Mouse (Mus musculus) olfactory bulb, adult 2 months (tissue): ENCODE data around the gene Gm884. TPM values are rescaled to one million over a fixed set of nuclear protein-coding genes. Genes with fewer than 3 reads are reported as not detected.
"Not testable (repeated sequence)": the region's sequence is repeated elsewhere in the genome, so short reads cannot be mapped to it uniquely, and the experiment has no call there.

Source experiments
- H3K27ac ChIP-seq: fragments of 200-500 bp; 2 replicates; pipeline ENCODE4 v1.5.1; 2012; ENCODE audit warnings: low read depth, low read length; ENCODE audit not compliant: insufficient read depth
- H3K4me1 ChIP-seq: fragments of 200-500 bp; 2 replicates; pipeline ENCODE4 v1.6.1; 2012; ENCODE audit warnings: low read length; ENCODE audit not compliant: control insufficient read depth, insufficient read depth
- H3K4me3 ChIP-seq: fragments of 200-500 bp; 2 replicates; pipeline ENCODE4 v1.5.1; 2012; ENCODE audit warnings: mild to moderate bottlenecking, low read depth, low read length, moderate library complexity; ENCODE audit not compliant: insufficient read depth
- CTCF ChIP-seq: fragments of 200-500 bp; IDR thresholded peaks from 2 replicates; pipeline ENCODE4 v1.5.1; 2012; ENCODE audit warnings: low read depth, mild to moderate bottlenecking, low read length, moderate library complexity; ENCODE audit not compliant: insufficient read depth
- POLR2A ChIP-seq: fragments of 200-500 bp; IDR thresholded peaks from 2 replicates; pipeline ENCODE4 v1.6.1; 2012; ENCODE audit warnings: mild to moderate bottlenecking, low read depth, low read length, moderate library complexity; ENCODE audit not compliant: insufficient read depth
- WGBS: fragments of 180-500 bp; shearing (Covaris S2); methylation state at CpG from one replicate; pipeline ENCODE4 v1.1.7; 2018; 5-methylcytosine and 5-hydroxymethylcytosine counted together
- polyA plus RNA-seq: library from polyadenylated mRNA; stranded (reverse); fragments of >200 nt; gene quantifications from 2 replicates; pipeline ENCODE4 v1.2.4, GENCODE M21; 2012; ENCODE audit warnings: low replicate concordance; ENCODE audit not compliant: missing spikeins, insufficient read depth, insufficient read length

Gm884 gene
- polyA plus RNA-seq, 1 experiment = not detected

DNA sequence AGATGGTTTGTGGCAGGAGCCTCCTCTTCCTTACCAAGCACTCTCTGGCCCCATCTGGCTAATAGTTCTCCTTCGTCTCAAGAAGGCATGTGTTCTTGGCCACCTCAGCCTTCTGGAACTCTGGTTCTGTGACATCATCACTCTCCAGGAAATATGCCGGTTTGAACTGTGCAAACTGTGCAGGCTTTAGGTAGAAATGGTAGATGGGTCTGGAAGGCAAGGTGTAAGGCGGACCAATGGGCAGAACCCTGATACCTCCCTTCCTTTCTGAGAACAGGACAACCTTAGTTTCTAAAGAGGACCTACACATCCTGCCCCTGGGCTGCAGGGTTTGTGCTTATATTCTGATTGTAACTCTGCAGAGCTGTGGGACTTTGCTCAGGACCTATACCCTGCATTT, 17.9 kb upstream of the Gm884 start, which contains the start of gene Lyzl6:
Gene Lyzl6 (minus strand): TSS at position 101 of the 400 bp plus-strand sequence.
- no peak for TF ChIP-seq POLR2A
- TF ChIP-seq CTCF = no peak
- Histone ChIP-seq H3K27ac (no peak within 1 kb of the TSS), H3K4me1 (peaks cover 21% of the 10 kb centered on the region), H3K4me3 (no peak within 1 kb of the TSS)
- 85% methylated on average over 3 of the region's 3 CpGs for WGBS

GRCm38 (mm10) chr11:103636261-103636660, 15.3 kb upstream of the Gm884 start:
- Histone ChIP-seq H3K4me3 (no peak overlapping the region), H3K4me1 (peaks cover 3% of the 10 kb centered on the region; the same call in 1 of the 2 replicates), H3K27ac (no peak overlapping the region)
- TF ChIP-seq POLR2A (no peak), CTCF (no peak)
- WGBS = 91% methylated on average over 6 of the region's 6 CpGs

GRCm38 (mm10) chr11:103635481-103635880, 14.5 kb upstream of the Gm884 start:
- no peak for TF ChIP-seq CTCF
- no peak for TF ChIP-seq POLR2A
- no peak overlapping the region for H3K27ac ChIP-seq
- peaks cover 3% of the 10 kb centered on the region; the same call in 1 of the 2 replicates for H3K4me1 ChIP-seq
- WGBS = 65% methylated on average over 3 of the region's 3 CpGs
- H3K4me3 ChIP-seq = no peak overlapping the region

- no peak for TF ChIP-seq CTCF
- no peak for TF ChIP-seq POLR2A
- WGBS = 86% methylated on average over 7 of the region's 7 CpGs
- H3K27ac ChIP-seq = no peak overlapping the region
- peaks cover 1% of the 10 kb centered on the region; the same call in 1 of the 2 replicates for H3K4me1 ChIP-seq
- no peak overlapping the region for H3K4me3 ChIP-seq
Observed at GRCm38 (mm10) chr11:103634806-103635205, 13.9 kb upstream of the Gm884 start.

GRCm38 (mm10) chr11:103627453-103627852, 6.5 kb upstream of the Gm884 start:
- Histone ChIP-seq H3K4me3 (no peak overlapping the region), H3K4me1 (no peaks in the 10 kb centered on the region), H3K27ac (no peak overlapping the region)
- 83% methylated on average over 23 of the region's 23 CpGs for WGBS
- TF ChIP-seq CTCF (no peak), POLR2A (no peak)

GRCm38 (mm10) chr11:103610772-103611171, 10.2 kb downstream of the Gm884 start:
- WGBS = 93% methylated on average over 2 of the region's 2 CpGs
- H3K4me3 ChIP-seq = no peak overlapping the region
- H3K4me1 ChIP-seq = no peaks in the 10 kb centered on the region
- TF ChIP-seq POLR2A = no peak
- no peak for TF ChIP-seq CTCF
- H3K27ac ChIP-seq = no peak overlapping the region

DNA sequence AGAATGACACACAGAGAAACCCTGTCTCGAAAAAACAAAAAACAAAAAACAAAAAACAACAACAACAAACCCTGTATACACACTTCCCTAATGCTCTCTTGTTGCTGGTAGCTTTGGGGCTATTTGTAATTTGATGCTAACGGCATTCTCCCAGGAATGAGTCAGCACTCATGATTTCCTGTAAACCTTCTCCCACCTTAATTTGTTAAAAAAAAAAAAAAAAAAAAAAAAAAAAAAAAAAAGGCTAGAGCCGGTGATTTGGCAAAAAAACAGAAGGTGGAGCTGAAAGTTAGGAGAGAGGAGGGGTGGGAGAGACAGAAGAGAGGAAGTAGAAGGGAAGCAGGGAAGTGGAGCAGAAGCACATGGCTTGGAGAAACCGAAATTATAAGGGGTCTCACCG, 14.3 kb downstream of the Gm884 start:
- WGBS = 54% methylated on average over 5 of the region's 5 CpGs
- H3K27ac ChIP-seq = no peak overlapping the region

DNA sequence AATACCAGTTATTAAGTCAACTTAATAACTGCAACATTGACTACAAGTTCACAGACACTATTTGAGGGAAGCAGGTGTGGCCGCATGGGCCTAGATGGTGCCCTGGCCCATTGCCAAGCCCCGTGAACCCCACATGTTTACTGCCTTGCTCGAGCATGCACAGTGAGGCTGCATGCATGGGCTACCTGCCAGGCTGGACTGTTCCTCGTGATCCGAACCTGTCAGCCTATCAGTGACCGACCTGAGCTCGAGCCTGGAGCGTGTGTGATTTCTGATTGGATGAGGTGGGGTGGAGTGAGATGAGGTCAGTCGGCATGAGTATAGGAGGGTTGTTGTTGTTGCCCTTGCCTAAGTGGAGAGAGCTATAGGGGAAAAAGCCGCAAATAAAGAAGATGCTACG, 42.6 kb downstream of the Gm884 start:
- Histone ChIP-seq H3K4me3 (no peak overlapping the region), H3K4me1 (no peaks in the 10 kb centered on the region), H3K27ac (no peak overlapping the region)
- no peak for TF ChIP-seq POLR2A
- TF ChIP-seq CTCF = no peak
- 89% methylated on average over 11 of the region's 11 CpGs for WGBS

More for the DNA sequence above, 14.3 kb downstream of the Gm884 start:
- TF ChIP-seq POLR2A (no peak), CTCF (no peak)
- H3K4me3 ChIP-seq = no peak overlapping the region
- H3K4me1 ChIP-seq = no peaks in the 10 kb centered on the region

- Histone ChIP-seq H3K4me1 (no peaks in the 10 kb centered on the region), H3K4me3 (no peak overlapping the region), H3K27ac (no peak overlapping the region)
- WGBS = 82% methylated on average over 2 of the region's 2 CpGs
- no peak for TF ChIP-seq CTCF
Observed at GRCm38 (mm10) chr11:103556021-103556420, 64.9 kb downstream of the Gm884 start.

DNA sequence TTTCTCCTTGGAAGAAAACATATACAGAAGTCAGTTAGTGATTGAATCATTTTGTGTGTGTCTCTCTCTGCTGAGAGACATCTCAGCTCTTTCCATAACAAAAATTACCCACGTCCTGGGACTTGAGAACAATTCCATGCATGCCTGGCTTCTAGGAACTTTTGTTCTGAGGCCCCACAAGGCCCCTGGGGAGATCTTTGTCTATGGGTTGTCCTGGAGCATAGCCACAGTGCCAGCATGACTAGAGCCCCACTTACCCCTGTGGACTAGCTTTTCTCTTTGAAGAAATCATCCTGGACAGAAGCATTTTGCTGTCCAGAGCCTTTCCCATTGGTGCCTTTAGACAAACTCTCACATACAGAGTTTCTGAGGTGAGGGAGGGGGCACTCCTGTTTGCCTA, 86.0 kb downstream of the Gm884 start:
- not testable (repeated sequence) for H3K27ac ChIP-seq, H3K4me3 ChIP-seq, H3K4me1 ChIP-seq
- WGBS = 34% methylated on average over 1 of the region's 1 CpGs
